Mouse (Mus musculus): ENCODE measurements at regions not wholly inside any gene's neighbourhood (a gene's known extent, or its start where the extent isn't known, plus 50 kb on each side); places are given as distances from the start of the nearest gene placed in this dataset.

GRCm38 (mm10) chr4:64207118-64207868, 160.5 kb upstream of the Tnc start:
- DNase-seq (ENCODE audit: low spot score in 2 of 2) = peak in 1 of 2 experiments; percentile 12

- no peak for DNase-seq (ENCODE audit: low spot score in 2 of 2)
These were observed 154.0 kb upstream of the Tnc start for GRCm38 (mm10) chr4:64200808-64201190.

GRCm38 (mm10) chr4:64200151-64200807, 153.5 kb upstream of the Tnc start:
- peak; percentile 29 to 43 for DNase-seq (ENCODE audit: low spot score in 2 of 2)

DNA sequence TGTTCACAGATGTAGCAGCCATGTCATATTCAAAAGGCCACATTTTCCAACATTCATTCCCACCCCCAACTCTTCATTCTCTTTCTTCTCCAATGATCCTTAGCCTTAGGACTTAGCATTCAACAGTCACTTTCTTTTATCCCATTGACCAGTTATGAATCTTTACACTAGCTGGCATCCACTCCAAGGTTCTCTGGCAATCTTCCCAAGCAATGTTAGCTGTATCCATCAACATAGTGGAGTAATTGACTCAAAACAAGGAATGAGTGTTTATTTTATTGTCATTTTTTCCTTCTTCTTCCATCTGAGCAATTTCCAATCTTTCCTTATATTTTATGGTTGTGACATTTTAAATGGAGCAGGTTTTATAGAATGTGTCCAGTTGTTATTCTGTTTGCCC, 138.2 kb upstream of the Tnc start:
- no peak for DNase-seq (ENCODE audit: low spot score in 2 of 2)

DNA sequence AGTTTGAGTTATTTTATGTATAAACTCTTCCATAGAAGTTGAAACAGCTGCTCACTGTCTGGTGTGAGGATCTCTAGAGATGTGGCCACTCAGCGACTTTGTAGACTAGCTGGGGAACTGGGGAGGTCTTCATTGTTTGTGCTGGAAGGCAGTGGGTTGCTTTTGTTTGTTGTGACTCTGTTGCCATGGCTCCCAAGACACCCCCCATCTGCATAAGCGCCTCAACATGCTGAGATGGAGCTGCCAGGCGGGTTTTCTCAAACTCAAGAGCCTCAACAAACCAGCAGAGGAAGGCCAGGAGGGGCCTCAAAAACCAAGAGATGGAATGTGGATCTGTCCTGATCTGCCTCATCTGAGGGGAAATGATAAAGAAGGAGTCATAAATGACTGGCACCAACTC, 129.1 kb upstream of the Tnc start:
- no peak for DNase-seq (ENCODE audit: low spot score in 2 of 2)

GRCm38 (mm10) chr4:64171476-64171875, 124.7 kb upstream of the Tnc start:
- DNase-seq (ENCODE audit: low spot score in 2 of 2) = no peak

DNA sequence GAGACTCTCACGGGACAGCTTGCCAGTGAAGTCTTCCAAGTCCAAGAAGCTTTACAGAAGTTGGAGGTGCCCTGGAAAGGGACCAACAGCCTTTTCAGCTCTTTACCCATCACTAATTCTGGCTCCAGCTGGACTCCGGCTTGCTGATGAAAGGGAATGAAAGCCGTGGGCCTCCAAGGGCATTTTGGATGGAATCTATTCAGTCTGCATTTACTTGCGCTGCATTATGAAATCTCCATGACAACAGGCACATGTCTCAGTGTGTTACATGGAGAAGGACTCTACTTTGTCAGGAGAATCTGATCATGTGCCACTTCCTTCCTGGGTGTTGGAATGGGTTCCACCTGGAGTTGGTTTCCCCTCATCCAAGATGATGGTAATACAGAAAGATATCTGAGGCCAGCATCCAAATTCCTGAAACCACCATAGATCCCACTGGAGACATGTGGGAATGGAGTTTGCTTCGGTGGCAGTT, 102.2 kb upstream of the Tnc start:
- peak; percentile 36 to 52 for DNase-seq (ENCODE audit: low spot score in 2 of 2)

GRCm38 (mm10) chr4:64145924-64146323, 99.1 kb upstream of the Tnc start:
- DNase-seq (ENCODE audit: low spot score in 2 of 2) = no peak

GRCm38 (mm10) chr4:64142963-64143362, 96.1 kb upstream of the Tnc start:
- DNase-seq (ENCODE audit: low spot score in 2 of 2) = no peak

DNA sequence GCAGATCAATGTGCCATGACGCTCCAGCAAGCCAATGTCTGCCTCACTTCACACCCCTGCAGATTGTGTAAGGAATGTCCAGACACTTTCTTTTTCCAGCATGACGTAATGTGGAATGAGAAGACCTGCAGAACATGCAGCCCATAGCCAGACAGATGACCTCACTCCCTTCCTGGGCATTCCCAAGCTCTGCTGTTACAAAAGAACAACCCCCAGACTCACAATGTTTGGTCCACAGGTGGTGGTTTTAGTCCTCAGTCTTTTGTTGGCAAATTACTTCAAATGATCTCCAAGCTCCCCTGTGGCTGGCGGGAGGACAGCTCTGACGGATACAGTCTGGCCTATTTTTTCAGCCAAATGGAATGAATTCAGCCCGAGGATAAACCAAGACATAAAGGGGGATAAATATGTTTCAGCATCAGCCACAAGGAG, 95.6 kb upstream of the Tnc start:
- DNase-seq (ENCODE audit: low spot score in 2 of 2) = peak; percentile 27 to 28

DNA sequence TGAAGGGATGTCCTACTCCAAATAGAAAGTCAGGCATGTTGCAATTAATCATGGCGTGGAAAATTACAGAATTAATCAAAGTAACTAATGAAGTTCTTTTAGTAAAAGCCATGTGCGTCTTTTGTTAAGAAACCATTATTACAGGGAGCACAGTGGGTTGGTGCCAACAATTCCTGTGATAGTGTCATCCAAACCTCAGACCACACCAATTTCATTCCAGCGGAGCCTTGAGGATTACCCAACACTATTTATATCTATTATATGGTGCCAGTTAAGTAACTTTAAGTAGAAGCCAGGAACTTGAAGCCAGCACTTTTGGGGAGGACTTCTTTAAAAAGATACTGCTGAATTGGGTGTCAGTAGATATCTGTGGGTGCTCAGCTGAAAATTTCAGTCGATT, 93.0 kb upstream of the Tnc start:
- DNase-seq (ENCODE audit: low spot score in 2 of 2) = no peak

GRCm38 (mm10) chr4:64135036-64135435, 88.2 kb upstream of the Tnc start:
- no peak for DNase-seq (ENCODE audit: low spot score in 2 of 2)

GRCm38 (mm10) chr4:64129290-64129689, 82.5 kb upstream of the Tnc start:
- DNase-seq (ENCODE audit: low spot score in 2 of 2) = no peak

GRCm38 (mm10) chr4:64124387-64125088, 77.7 kb upstream of the Tnc start:
- DNase-seq (ENCODE audit: low spot score in 2 of 2) = no peak

GRCm38 (mm10) chr4:64123675-64124074, 76.9 kb upstream of the Tnc start:
- no peak for DNase-seq (ENCODE audit: low spot score in 2 of 2)

GRCm38 (mm10) chr4:64098247-64098646, 51.4 kb upstream of the Tnc start:
- no peak for DNase-seq (ENCODE audit: low spot score in 2 of 2)
